ENCODE assay signal across 8 mouse cellular contexts in the genomic region with DNA sequence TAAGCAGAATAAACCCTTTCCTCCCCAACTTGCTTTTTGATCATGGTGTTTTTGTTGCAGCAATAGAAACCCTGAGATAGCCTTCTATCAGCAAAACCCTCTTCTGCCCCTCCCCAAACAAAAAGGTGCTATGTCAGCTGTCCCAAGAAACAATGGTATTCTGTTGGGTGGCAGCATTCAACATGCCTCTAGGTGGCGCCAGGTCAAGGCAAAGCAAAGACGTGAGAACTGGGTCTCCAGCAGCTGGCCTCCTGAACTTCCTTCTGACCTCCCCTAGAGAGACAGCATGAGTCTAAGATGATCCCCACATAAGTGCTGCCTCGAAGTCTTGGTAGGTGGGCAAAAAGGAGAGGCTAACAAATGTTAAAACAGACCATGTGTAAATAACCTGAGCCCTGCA. TPM values are rescaled to one million over a fixed set of nuclear protein-coding genes. Genes with fewer than 3 reads are reported as not detected.
DNase-seq lines count a peak whose midpoint lies in the region; ATAC-seq and TF ChIP-seq lines count a peak whose summit lies in the region.
"Had no signal": no experiment of that assay in that cellular context is flagged by ENCODE, and none has a peak within 500 bp of the region (broad histone marks: within the 10 kb centered on the region; RNA-seq: fewer than 3 reads in every experiment).

No protein-coding gene starts in this region.

- DNase-seq in midbrain, embryonic 11.5 days (ENCODE audit: low spot score, missing footprints): no peak
- peak; percentile 23 for DNase-seq in MN1 (ENCODE audit: low spot score)
- DNase-seq in brain, embryonic 14.5 days (ENCODE audit: low read depth): peak; percentile 32
- DNase-seq in heart, adult 9 months (ENCODE audit: low spot score in 2 of 2): peak; percentile 43 to 68
- peak; percentile 63 for DNase-seq in liver, postnatal 0 days
- DNase-seq in spleen, postnatal 36 days (ENCODE audit: low spot score in 2 of 2): peak; percentile 63 to 71

- H3K27me3 ChIP-seq in midbrain, embryonic 11.5 days (ENCODE audit: control insufficient read depth, insufficient read depth, low read length): no peaks in the 10 kb centered on the region
- H3K27me3 ChIP-seq in midbrain, embryonic 15.5 days (replicated peaks): no peaks in the 10 kb centered on the region
- no peaks in the 10 kb centered on the region for H3K27me3 ChIP-seq in liver, postnatal 0 days (ENCODE audit: insufficient read depth, low read length)
- H3K27me3 ChIP-seq: heart, embryonic 15.5 days had no signal

- H3K4me1 ChIP-seq in midbrain, embryonic 11.5 days (ENCODE audit: control insufficient read depth, insufficient read depth, low read length): no peaks in the 10 kb centered on the region
- no peaks in the 10 kb centered on the region; the same call in 1 of the 2 replicates for H3K4me1 ChIP-seq in midbrain, embryonic 15.5 days
- H3K4me1 ChIP-seq in liver, postnatal 0 days (ENCODE audit: insufficient read depth): peaks cover 21% of the 10 kb centered on the region

- peak; percentile 69 for TF ChIP-seq CTCF in brain, embryonic 14.5 days (IDR thresholded peaks at IDR 0.05; ENCODE audit: borderline replicate concordance, extremely low read depth, insufficient read depth, insufficient read length)
- TF ChIP-seq CTCF in liver, postnatal 0 days (IDR thresholded peaks at IDR 0.05; ENCODE audit: low read depth): peak; percentile 81

- no peaks in the 10 kb centered on the region for H3K9me3 ChIP-seq in midbrain, embryonic 11.5 days (ENCODE audit: control insufficient read depth, low read length)
- no peaks in the 10 kb centered on the region for H3K9me3 ChIP-seq in midbrain, embryonic 15.5 days
- no peaks in the 10 kb centered on the region for H3K9me3 ChIP-seq in liver, postnatal 0 days (ENCODE audit: low read length)
- H3K9me3 ChIP-seq: heart, embryonic 15.5 days had no signal

- ATAC-seq in midbrain, embryonic 11.5 days (ENCODE audit: low FRiP score): 0 out of 2 replicates have a peak, but pooled peaks have one; percentile 27
- no peak for ATAC-seq in midbrain, embryonic 15.5 days (replicated peaks)
- ATAC-seq in liver, postnatal 0 days: no peak

- H3K9ac ChIP-seq in midbrain, embryonic 11.5 days (ENCODE audit: low read length): no peak overlapping the region
- H3K9ac ChIP-seq in midbrain, embryonic 15.5 days: no peak overlapping the region
- no peak overlapping the region for H3K9ac ChIP-seq in liver, postnatal 0 days (replicated peaks)
- H3K9ac ChIP-seq: heart, embryonic 15.5 days had no signal

- 29% methylated on average over 3 of the region's 3 CpGs for WGBS in midbrain, embryonic 11.5 days
- 23% methylated on average over 3 of the region's 3 CpGs for WGBS in midbrain, embryonic 15.5 days
- WGBS in liver, postnatal 0 days (ENCODE audit: insufficient replicate concordance): 9% methylated on average over 3 of the region's 3 CpGs

- H3K4me2 ChIP-seq in midbrain, embryonic 11.5 days: no peak overlapping the region
- H3K4me2 ChIP-seq in midbrain, embryonic 15.5 days: no peak overlapping the region
- H3K4me2 ChIP-seq in liver, postnatal 0 days (ENCODE audit: low read depth, low read length): no peak overlapping the region
- H3K4me2 ChIP-seq: heart, embryonic 15.5 days had no signal

- no peak for TF ChIP-seq POLR2A in brain, embryonic 14.5 days (IDR thresholded peaks at IDR 0.05; ENCODE audit: borderline replicate concordance, extremely low read depth, insufficient read depth, insufficient read length, poor library complexity, severe bottlenecking)

- peaks cover 17% of the 10 kb centered on the region for H3K36me3 ChIP-seq in midbrain, embryonic 11.5 days (ENCODE audit: control insufficient read depth, insufficient read depth, low read length)
- peaks cover 24% of the 10 kb centered on the region; the same call in 1 of the 2 replicates for H3K36me3 ChIP-seq in midbrain, embryonic 15.5 days (replicated peaks)
- H3K36me3 ChIP-seq in liver, postnatal 0 days (replicated peaks; ENCODE audit: insufficient read depth, low read length): peaks cover 25% of the 10 kb centered on the region

- H3K27ac ChIP-seq in midbrain, embryonic 11.5 days (ENCODE audit: low read depth, low read length): no peak overlapping the region
- no peak overlapping the region for H3K27ac ChIP-seq in midbrain, embryonic 15.5 days
- H3K27ac ChIP-seq in liver, postnatal 0 days (ENCODE audit: low read depth): no peak overlapping the region
- H3K27ac ChIP-seq: heart, embryonic 15.5 days had no signal

- TF ChIP-seq EP300 in liver, postnatal 0 days (IDR thresholded peaks at IDR 0.05; ENCODE audit: low read depth): no peak

- no peak overlapping the region for H3K4me3 ChIP-seq in midbrain, embryonic 11.5 days (ENCODE audit: low read depth, low read length)
- no peak overlapping the region for H3K4me3 ChIP-seq in midbrain, embryonic 15.5 days
- H3K4me3 ChIP-seq in liver, postnatal 0 days (ENCODE audit: low read depth, low read length): no peak overlapping the region
- H3K4me3 ChIP-seq: heart, embryonic 15.5 days had no signal

RNA-seq across cellular contexts. Expression of a gene that starts 29.8 kb away (rescaled TPM):
- polyA plus RNA-seq in midbrain, embryonic 11.5 days (2014; fragmentation: Nextera tagmentation; extraction: Ambion mirVana): 0.30 TPM in 2 replicates
- 5.8 and 7.2 TPM in 2 replicates for polyA plus RNA-seq in midbrain, embryonic 15.5 days (2015; fragmentation: Nextera tagmentation; extraction: Ambion mirVana)
- 4.6 and 5.1 TPM in 2 replicates for polyA plus RNA-seq in brain, embryonic 14.5 days (2012; rRNA removed)
- 0.07 and 0.11 TPM in 2 replicates for polyA plus RNA-seq in liver, postnatal 0 days (2015; fragmentation: Nextera tagmentation; extraction: Ambion mirVana)

RNA-seq across cellular contexts. Expression of a gene that starts 54.7 kb away (rescaled TPM):
- 40.0 and 49.2 TPM in 2 replicates for polyA plus RNA-seq in midbrain, embryonic 11.5 days (2014; fragmentation: Nextera tagmentation; extraction: Ambion mirVana)
- polyA plus RNA-seq in midbrain, embryonic 15.5 days (2015; fragmentation: Nextera tagmentation; extraction: Ambion mirVana): 63.6 and 74.4 TPM in 2 replicates
- polyA plus RNA-seq in brain, embryonic 14.5 days (2012; rRNA removed): 52.5 and 69.0 TPM in 2 replicates
- polyA plus RNA-seq in liver, postnatal 0 days (2015; fragmentation: Nextera tagmentation; extraction: Ambion mirVana): 38.7 and 43.0 TPM in 2 replicates
